Mouse (Mus musculus) thymus, postnatal 0 days (tissue): ENCODE measurements around the gene Asna1. TPM values are rescaled to one million over a fixed set of nuclear protein-coding genes. Genes with fewer than 3 reads are reported as not detected.
A peak's percentile ranks its signal among the peaks of the same experiment; 100 is the strongest.

Source experiments
- DNase-seq: peaks from one replicate; pipeline ENCODE4 v3.0.0-alpha.2; 2015; ENCODE audit warnings: low spot score
- polyA plus RNA-seq: library from polyadenylated mRNA; unstranded; fragments of >200 nt; fragmentation: Nextera tagmentation; extraction: Ambion mirVana; gene quantifications from 2 replicates; pipeline ENCODE4 v1.2.1, GENCODE M21; 2015

Asna1 gene
- polyA plus RNA-seq, 1 experiment from 2014 or later = 90.7 TPM

GRCm38 (mm10) chr8:84990349-84990748 is 34.7 kb downstream of the Asna1 start, which contains the start of gene Hook2:
TSS of gene Hook2 (plus strand) at chr8:84990603.
- peak; percentile 97 for DNase-seq

- DNase-seq = peak; percentile 86
These were observed 35.3 kb downstream of the Asna1 start for GRCm38 (mm10) chr8:84989810-84990209.

- no peak for DNase-seq
These were observed 35.8 kb downstream of the Asna1 start for GRCm38 (mm10) chr8:84989311-84989731.

GRCm38 (mm10) chr8:84987903-84988302 is 37.2 kb downstream of the Asna1 start:
- no peak for DNase-seq

GRCm38 (mm10) chr8:84987388-84987787 is 37.7 kb downstream of the Asna1 start:
- no peak for DNase-seq

- no peak for DNase-seq
These were observed 38.6 kb downstream of the Asna1 start for GRCm38 (mm10) chr8:84986379-84986945.

- DNase-seq = peak; percentile 90
These were observed 39.2 kb downstream of the Asna1 start for GRCm38 (mm10) chr8:84985684-84986378.

GRCm38 (mm10) chr8:84985049-84985683 is 39.9 kb downstream of the Asna1 start:
- DNase-seq = peak; percentile 34

- DNase-seq = no peak
These were observed 40.6 kb downstream of the Asna1 start for GRCm38 (mm10) chr8:84984294-84985048.

GRCm38 (mm10) chr8:84982499-84983011 is 42.5 kb downstream of the Asna1 start:
- DNase-seq = no peak

GRCm38 (mm10) chr8:84981644-84982498 is 43.2 kb downstream of the Asna1 start:
- no peak for DNase-seq

- DNase-seq = no peak
These were observed 44.3 kb downstream of the Asna1 start for GRCm38 (mm10) chr8:84980622-84981358.

GRCm38 (mm10) chr8:84979599-84980421 is 45.3 kb downstream of the Asna1 start:
- peak; percentile 85 for DNase-seq

- peak; percentile 97 for DNase-seq
These were observed 46.7 kb downstream of the Asna1 start, which contains the start of gene Junb for GRCm38 (mm10) chr8:84978248-84978940. TSS of gene Junb (minus strand) at chr8:84978718.

- DNase-seq = peak; percentile 84
These were observed 47.4 kb downstream of the Asna1 start for GRCm38 (mm10) chr8:84977435-84978247.

GRCm38 (mm10) chr8:84976763-84977434 is 48.2 kb downstream of the Asna1 start:
- no peak for DNase-seq
